Mouse (Mus musculus): ENCODE results near the gene Washc1.

DNA sequence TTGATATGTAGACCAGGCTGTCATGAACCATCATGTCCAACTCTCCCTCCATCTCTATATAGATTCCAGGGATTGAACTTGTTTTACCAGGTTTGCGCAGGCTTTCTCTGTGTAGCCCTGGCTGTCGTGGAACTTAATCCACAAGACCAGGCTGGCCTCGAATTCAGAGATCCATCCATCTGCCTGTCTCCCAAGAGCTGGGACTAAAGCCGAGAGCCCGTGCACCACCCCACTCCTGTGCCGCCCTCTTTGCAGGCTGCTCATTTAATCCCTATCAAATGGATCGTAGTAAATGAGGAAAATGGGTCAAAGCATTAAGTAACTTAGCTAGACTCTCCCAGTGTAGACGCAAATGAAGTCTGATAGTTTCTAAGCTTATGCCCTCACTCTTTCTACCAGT, 3.9 kb upstream of the Washc1 start:
- TF ChIP-seq POLR2A (IDR thresholded peaks at IDR 0.05; ENCODE audit: borderline replicate concordance, extremely low read depth, low read depth, low read length) (no peak), CTCF (IDR thresholded peaks at IDR 0.05; ENCODE audit: insufficient read depth, low read length) (no peak)
